Mouse (Mus musculus): Measurements from ENCODE around the gene Rab13. TPM values are rescaled to one million over a fixed set of nuclear protein-coding genes. Genes with fewer than 3 reads are reported as not detected.
A peak's percentile ranks its signal among the peaks of the same experiment; 100 is the strongest.

The Rab13 gene
- 4.8 and 5.2 TPM in 2 replicates for total RNA-seq (2014; rRNA removed)
- 3.0 and 3.4 TPM in 2 replicates for polyA plus RNA-seq (2012; rRNA removed)

DNA sequence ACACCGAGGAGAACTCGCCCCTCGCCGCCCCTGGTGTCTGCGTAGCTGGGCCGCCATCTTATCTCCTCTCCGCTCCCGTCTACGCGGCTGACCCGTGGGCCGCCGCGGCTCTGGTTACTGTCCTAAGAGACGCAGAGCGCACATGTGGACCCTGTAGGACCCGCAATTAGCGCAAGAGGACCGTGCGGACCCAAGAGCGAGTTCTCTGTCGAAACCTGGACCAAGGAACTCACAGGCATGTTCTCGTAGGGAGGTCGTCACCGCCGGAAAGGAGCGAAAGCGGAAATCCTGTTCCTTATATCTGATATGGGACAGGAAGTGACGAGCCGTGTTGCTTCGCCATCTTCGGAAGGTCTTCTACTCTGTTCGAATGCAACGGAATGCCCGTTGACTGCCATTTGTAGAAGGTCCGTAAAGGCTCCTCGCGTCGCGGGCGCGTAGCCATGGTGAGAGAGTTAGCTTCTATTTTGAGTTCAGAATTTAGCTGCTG, at the start of gene Rab13, which contains the start of gene Rps27:
TSS of gene Rab13 (plus strand) at position 319 of the 490 bp plus-strand sequence.
TSS of gene Rps27 (minus strand) at position 275 of the 490 bp plus-strand sequence.
- peaks cover 9% of the 10 kb centered on the region; the same call in 1 of the 2 replicates for H3K79me2 ChIP-seq (ENCODE audit: control insufficient read depth, insufficient read depth, low read length)
- peaks cover 36% of the 10 kb centered on the region for H3K36me3 ChIP-seq (ENCODE audit: control insufficient read depth, insufficient read depth, low read length)
- TF ChIP-seq POLR2A (IDR thresholded peaks at IDR 0.05; ENCODE audit: extremely low read depth, insufficient read depth, low read length): peak; percentile 84
- TF ChIP-seq CTCF (IDR thresholded peaks at IDR 0.05; ENCODE audit: low read depth, low read length): no peak
- peak within 1 kb of the TSS; percentile 98 for H3K4me3 ChIP-seq (ENCODE audit: insufficient read depth, low read depth, low read length)
- H3K9ac ChIP-seq (ENCODE audit: low read depth, low read length): peak within 1 kb of the TSS; percentile 98
- H3K27ac ChIP-seq (replicated peaks; ENCODE audit: insufficient read depth, low read depth, low read length): peak within 1 kb of the TSS; percentile 97
- WGBS: under 1% methylated on average over 42 of the region's 42 CpGs
- no peaks in the 10 kb centered on the region for H3K27me3 ChIP-seq (ENCODE audit: control insufficient read depth, insufficient read depth, low read length)
- H3K4me1 ChIP-seq (ENCODE audit: control insufficient read depth, insufficient read depth, low read length): peaks cover 11% of the 10 kb centered on the region
- DNase-seq (ENCODE audit: extremely low read depth, low read depth, low spot score): peak; percentile 93

DNA sequence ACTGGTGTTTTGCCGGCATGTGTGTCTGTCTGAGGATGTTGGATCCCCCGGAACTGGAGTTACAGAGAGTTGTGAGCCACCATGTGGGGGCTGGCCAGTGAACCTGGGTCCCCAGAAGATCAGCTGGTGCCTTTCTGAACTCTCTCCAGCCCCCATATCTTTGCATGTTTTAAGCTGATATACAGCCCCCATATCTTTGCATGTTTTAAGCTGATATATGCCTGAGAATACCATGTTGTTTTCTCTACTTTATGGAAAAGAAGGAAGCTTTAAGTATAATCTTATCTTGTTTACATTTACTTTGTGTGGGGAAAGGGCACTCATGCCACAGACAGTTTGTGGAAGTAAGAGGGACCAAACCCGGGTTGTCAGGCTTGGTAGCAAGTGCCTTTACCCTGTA, 33.9 kb upstream of the Rab13 start:
- H3K27me3 ChIP-seq (ENCODE audit: control insufficient read depth, insufficient read depth, low read length): no peaks in the 10 kb centered on the region
- H3K27ac ChIP-seq (replicated peaks; ENCODE audit: insufficient read depth, low read depth, low read length): no peak overlapping the region
- TF ChIP-seq POLR2A (IDR thresholded peaks at IDR 0.05; ENCODE audit: extremely low read depth, insufficient read depth, low read length) (no peak), CTCF (IDR thresholded peaks at IDR 0.05; ENCODE audit: low read depth, low read length) (no peak)
- no peak overlapping the region for H3K4me3 ChIP-seq (ENCODE audit: insufficient read depth, low read depth, low read length)
- H3K36me3 ChIP-seq (ENCODE audit: control insufficient read depth, insufficient read depth, low read length): no peaks in the 10 kb centered on the region
- no peaks in the 10 kb centered on the region for H3K4me1 ChIP-seq (ENCODE audit: control insufficient read depth, insufficient read depth, low read length)
- H3K9ac ChIP-seq (ENCODE audit: low read depth, low read length): no peak overlapping the region
- WGBS: 63% methylated on average over 3 of the region's 3 CpGs
- DNase-seq (ENCODE audit: extremely low read depth, low read depth, low spot score): no peak
- no peaks in the 10 kb centered on the region for H3K79me2 ChIP-seq (ENCODE audit: control insufficient read depth, insufficient read depth, low read length)

GRCm38 (mm10) chr3:90183581-90183980, 29.9 kb upstream of the Rab13 start:
- 73% methylated on average over 3 of the region's 3 CpGs for WGBS
- TF ChIP-seq CTCF (IDR thresholded peaks at IDR 0.05; ENCODE audit: low read depth, low read length): no peak
- TF ChIP-seq POLR2A (IDR thresholded peaks at IDR 0.05; ENCODE audit: extremely low read depth, insufficient read depth, low read length): no peak
- no peak for DNase-seq (ENCODE audit: extremely low read depth, low read depth, low spot score)
- Histone ChIP-seq H3K9ac (ENCODE audit: low read depth, low read length) (no peak overlapping the region), H3K36me3 (ENCODE audit: control insufficient read depth, insufficient read depth, low read length) (no peaks in the 10 kb centered on the region), H3K27me3 (ENCODE audit: control insufficient read depth, insufficient read depth, low read length) (no peaks in the 10 kb centered on the region), H3K27ac (replicated peaks; ENCODE audit: insufficient read depth, low read depth, low read length) (no peak overlapping the region), H3K4me1 (ENCODE audit: control insufficient read depth, insufficient read depth, low read length) (no peaks in the 10 kb centered on the region), H3K79me2 (ENCODE audit: control insufficient read depth, insufficient read depth, low read length) (no peaks in the 10 kb centered on the region), H3K4me3 (ENCODE audit: insufficient read depth, low read depth, low read length) (no peak overlapping the region)

- Histone ChIP-seq H3K36me3 (ENCODE audit: control insufficient read depth, insufficient read depth, low read length) (no peaks in the 10 kb centered on the region), H3K4me3 (ENCODE audit: insufficient read depth, low read depth, low read length) (no peak overlapping the region), H3K4me1 (ENCODE audit: control insufficient read depth, insufficient read depth, low read length) (no peaks in the 10 kb centered on the region), H3K79me2 (ENCODE audit: control insufficient read depth, insufficient read depth, low read length) (no peaks in the 10 kb centered on the region), H3K27ac (replicated peaks; ENCODE audit: insufficient read depth, low read depth, low read length) (no peak overlapping the region), H3K9ac (ENCODE audit: low read depth, low read length) (no peak overlapping the region), H3K27me3 (ENCODE audit: control insufficient read depth, insufficient read depth, low read length) (no peaks in the 10 kb centered on the region)
- 73% methylated on average over 11 of the region's 11 CpGs for WGBS
- no peak for TF ChIP-seq POLR2A (IDR thresholded peaks at IDR 0.05; ENCODE audit: extremely low read depth, insufficient read depth, low read length)
- no peak for TF ChIP-seq CTCF (IDR thresholded peaks at IDR 0.05; ENCODE audit: low read depth, low read length)
- DNase-seq (ENCODE audit: extremely low read depth, low read depth, low spot score): no peak
Observed at GRCm38 (mm10) chr3:90190859-90191510, 22.5 kb upstream of the Rab13 start.

DNA sequence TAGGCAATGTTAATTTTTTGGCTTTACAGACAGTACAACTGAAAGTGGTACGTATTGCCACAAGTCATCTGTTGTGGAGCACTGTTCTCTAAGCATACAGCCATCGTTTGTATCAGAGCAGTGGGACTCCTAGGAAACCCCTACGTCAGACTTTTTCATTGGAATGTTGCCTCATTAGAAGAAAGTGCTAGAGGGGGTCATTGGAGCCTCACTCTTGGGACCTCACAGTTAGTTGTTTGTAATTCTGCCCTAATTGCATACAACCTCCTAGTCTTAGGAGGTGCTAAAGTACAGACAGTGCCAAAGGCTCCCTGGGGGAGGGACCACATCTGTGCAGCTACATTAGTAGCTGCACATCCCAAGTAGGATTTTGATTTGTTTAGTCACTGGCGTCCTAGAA, 18.7 kb upstream of the Rab13 start:
- TF ChIP-seq CTCF (IDR thresholded peaks at IDR 0.05; ENCODE audit: low read depth, low read length): no peak
- TF ChIP-seq POLR2A (IDR thresholded peaks at IDR 0.05; ENCODE audit: extremely low read depth, insufficient read depth, low read length): no peak
- H3K27ac ChIP-seq (replicated peaks; ENCODE audit: insufficient read depth, low read depth, low read length): no peak overlapping the region
- no peak for DNase-seq (ENCODE audit: extremely low read depth, low read depth, low spot score)
- no peaks in the 10 kb centered on the region for H3K79me2 ChIP-seq (ENCODE audit: control insufficient read depth, insufficient read depth, low read length)
- H3K4me1 ChIP-seq (ENCODE audit: control insufficient read depth, insufficient read depth, low read length): peaks cover 4% of the 10 kb centered on the region; the same call in 1 of the 2 replicates
- H3K9ac ChIP-seq (ENCODE audit: low read depth, low read length): no peak overlapping the region
- H3K36me3 ChIP-seq (ENCODE audit: control insufficient read depth, insufficient read depth, low read length): no peaks in the 10 kb centered on the region
- 83% methylated on average over 4 of the region's 4 CpGs for WGBS
- no peak overlapping the region for H3K4me3 ChIP-seq (ENCODE audit: insufficient read depth, low read depth, low read length)
- no peaks in the 10 kb centered on the region for H3K27me3 ChIP-seq (ENCODE audit: control insufficient read depth, insufficient read depth, low read length)

DNA sequence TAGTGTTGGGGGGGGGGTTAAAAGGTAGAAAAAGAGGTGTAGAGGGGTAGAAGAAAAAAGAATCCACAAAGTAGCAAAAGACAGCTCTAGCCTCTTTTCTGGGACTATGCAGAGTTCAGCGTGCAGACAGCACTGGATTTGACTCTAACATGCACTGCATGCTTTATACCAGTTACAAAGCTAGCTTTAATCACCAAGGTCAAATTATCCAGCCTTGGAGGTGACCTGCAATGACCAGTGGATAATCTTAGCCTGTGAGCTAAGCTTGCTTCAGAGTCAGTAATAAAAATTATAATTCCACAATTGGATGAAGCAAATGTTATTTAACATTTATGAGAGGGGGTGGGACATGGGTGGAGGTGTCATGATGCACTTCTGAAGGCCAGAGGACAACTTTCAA, 17.9 kb upstream of the Rab13 start:
- no peak for TF ChIP-seq CTCF (IDR thresholded peaks at IDR 0.05; ENCODE audit: low read depth, low read length)
- TF ChIP-seq POLR2A (IDR thresholded peaks at IDR 0.05; ENCODE audit: extremely low read depth, insufficient read depth, low read length): no peak
- 81% methylated on average over 1 of the region's 1 CpGs for WGBS

More for the DNA sequence above, 17.9 kb upstream of the Rab13 start:
- Histone ChIP-seq H3K79me2 (ENCODE audit: control insufficient read depth, insufficient read depth, low read length) (no peaks in the 10 kb centered on the region), H3K4me3 (ENCODE audit: insufficient read depth, low read depth, low read length) (no peak overlapping the region), H3K36me3 (ENCODE audit: control insufficient read depth, insufficient read depth, low read length) (no peaks in the 10 kb centered on the region), H3K9ac (ENCODE audit: low read depth, low read length) (no peak overlapping the region), H3K27ac (replicated peaks; ENCODE audit: insufficient read depth, low read depth, low read length) (no peak overlapping the region), H3K27me3 (ENCODE audit: control insufficient read depth, insufficient read depth, low read length) (no peaks in the 10 kb centered on the region), H3K4me1 (ENCODE audit: control insufficient read depth, insufficient read depth, low read length) (peaks cover 4% of the 10 kb centered on the region; the same call in 1 of the 2 replicates)
- no peak for DNase-seq (ENCODE audit: extremely low read depth, low read depth, low spot score)

Measured in liver, adult 2 months (tissue).